Comparison of ENCODE assay signal across 8 mouse cellular contexts in the genomic region with DNA sequence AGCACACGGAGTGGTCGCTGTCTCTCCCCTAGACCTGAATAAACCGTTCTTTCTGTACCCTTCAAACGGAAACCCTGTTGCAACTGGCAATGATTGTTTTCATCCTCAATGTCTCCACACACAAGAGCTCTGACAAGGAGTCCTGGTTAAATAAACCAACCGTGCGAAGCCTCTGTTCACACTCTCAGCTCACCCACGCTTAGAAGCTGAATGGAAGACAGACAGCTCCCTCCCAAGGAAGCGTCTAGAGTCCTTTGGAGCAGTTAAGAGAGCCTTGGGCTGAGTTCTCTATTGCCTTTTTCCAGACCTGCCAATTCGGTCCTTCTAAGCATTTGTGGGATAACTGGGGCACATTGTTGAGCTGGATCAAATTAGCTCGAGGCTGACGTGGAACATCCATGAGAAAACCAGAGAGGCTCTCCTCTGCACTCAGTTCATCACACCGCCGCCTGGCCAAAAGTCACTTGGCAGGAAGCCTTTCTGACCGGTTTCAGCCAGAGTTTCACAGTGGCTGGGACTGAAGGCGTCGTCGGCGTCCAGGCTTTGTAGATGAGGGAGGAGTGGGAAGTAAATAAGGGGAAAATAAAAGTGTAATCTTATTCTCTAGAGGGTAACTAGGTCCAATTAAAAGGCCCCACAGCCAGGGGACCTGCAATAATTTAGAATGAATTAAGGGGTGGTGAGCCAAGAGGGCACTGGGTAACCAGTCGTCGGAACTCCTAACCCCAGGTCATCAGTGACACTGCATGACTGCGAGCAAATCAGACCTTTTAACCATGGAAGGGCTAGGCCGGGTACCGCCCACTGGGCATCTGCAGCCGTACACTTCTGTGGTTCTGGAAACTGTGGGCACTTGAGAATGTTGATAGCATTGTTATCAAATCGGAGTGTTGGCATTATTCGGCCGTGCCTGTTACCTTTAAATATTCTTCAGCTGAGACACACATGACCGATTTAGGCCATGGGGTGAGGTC.
DNase-seq lines count a peak whose midpoint lies in the region; ATAC-seq lines count a peak whose summit lies in the region.

No protein-coding gene starts in this region.

- H3K9ac ChIP-seq in midbrain, embryonic 14.5 days (replicated peaks; ENCODE audit: low read length) = no peak overlapping the region
- H3K9ac ChIP-seq in forebrain, embryonic 12.5 days = no peak overlapping the region

- no peaks in the 10 kb centered on the region for H3K9me3 ChIP-seq in midbrain, embryonic 14.5 days (ENCODE audit: control insufficient read depth, low read length)
- H3K9me3 ChIP-seq in forebrain, embryonic 12.5 days = no peaks in the 10 kb centered on the region

- peak; percentile 80 for ATAC-seq in frontal cortex, adult (ENCODE audit: low TSS enrichment)
- no peak for ATAC-seq in midbrain, embryonic 14.5 days (ENCODE audit: low FRiP score, low TSS enrichment)
- ATAC-seq in forebrain, embryonic 12.5 days (ENCODE audit: low FRiP score) = no peak

- H3K36me3 ChIP-seq in midbrain, embryonic 14.5 days (ENCODE audit: control insufficient read depth, insufficient read depth, low read length) = no peaks in the 10 kb centered on the region
- no peaks in the 10 kb centered on the region for H3K36me3 ChIP-seq in forebrain, embryonic 12.5 days (replicated peaks)

- no peak overlapping the region for H3K4me3 ChIP-seq in midbrain, embryonic 14.5 days (replicated peaks; ENCODE audit: low read depth, low read length)
- H3K4me3 ChIP-seq in forebrain, embryonic 12.5 days (replicated peaks) = no peak overlapping the region

- H3K4me1 ChIP-seq in midbrain, embryonic 14.5 days (ENCODE audit: control insufficient read depth, insufficient read depth, low read length) = peaks cover 12% of the 10 kb centered on the region; the same call in 1 of the 2 replicates
- peaks cover 7% of the 10 kb centered on the region for H3K4me1 ChIP-seq in forebrain, embryonic 12.5 days

- no peak overlapping the region for H3K27ac ChIP-seq in midbrain, embryonic 14.5 days (replicated peaks; ENCODE audit: low read depth, low read length)
- no peak overlapping the region for H3K27ac ChIP-seq in forebrain, embryonic 12.5 days

- 74% methylated on average over 28 of the region's 28 CpGs for WGBS in midbrain, embryonic 14.5 days
- 77% methylated on average over 28 of the region's 28 CpGs for WGBS in forebrain, embryonic 12.5 days

- no peak overlapping the region for H3K4me2 ChIP-seq in midbrain, embryonic 14.5 days (ENCODE audit: low read length)
- H3K4me2 ChIP-seq in forebrain, embryonic 12.5 days = no peak overlapping the region

- no peaks in the 10 kb centered on the region for H3K27me3 ChIP-seq in midbrain, embryonic 14.5 days (ENCODE audit: control insufficient read depth, insufficient read depth, low read length)
- H3K27me3 ChIP-seq in forebrain, embryonic 12.5 days = no peaks in the 10 kb centered on the region

- DNase-seq in frontal cortex, postnatal 25 days (ENCODE audit: low spot score in 2 of 2) = no peak
- DNase-seq in gastrocnemius, postnatal 25 days = peak; percentile 78
- peak; percentile 90 to 91 for DNase-seq in kidney, adult 8-10 months
- peak; percentile 83 for DNase-seq in lung, postnatal 14 days
- no peak for DNase-seq in midbrain, embryonic 14.5 days
- DNase-seq in thymus, postnatal 25 days = no peak

Comparison
In these comparisons a context has a peak if more than half of its experiments do, and no peak if none do; other contexts are left out.
1. DNase-seq: peak in gastrocnemius, postnatal 25 days (single experiment), kidney, adult 8-10 months (2 of 2) and lung, postnatal 14 days (single experiment); none in frontal cortex, postnatal 25 days (0 of 2), midbrain, embryonic 14.5 days (single experiment) and thymus, postnatal 25 days (single experiment).